ENCODE assay signal across 20 mouse cellular contexts in genomic region chr11:53655043-53655442, GRCm38 (mm10). TPM values are rescaled to one million over a fixed set of nuclear protein-coding genes. Genes with fewer than 3 reads are reported as not detected.
DNase-seq lines count a peak whose midpoint lies in the region; ATAC-seq and TF ChIP-seq lines count a peak whose summit lies in the region.
"Had no signal": no experiment of that assay in that cellular context is flagged by ENCODE, and none has a peak within 500 bp of the region (broad histone marks: within the 10 kb centered on the region; RNA-seq: fewer than 3 reads in every experiment).

No protein-coding gene starts in this region.

- peak overlapping the region; percentile 25 to 39; a peak in 1 of 4 replicates for H3K27ac ChIP-seq in heart, embryonic 14.5 days (replicated peaks in 1 of 2; ENCODE audit: control insufficient read depth in 1 of 2, insufficient read depth in 1 of 2, low read depth in 2 of 2, low read length in 2 of 2)
- peak overlapping the region; percentile 78 for H3K27ac ChIP-seq in liver, embryonic 12.5 days
- no peak overlapping the region for H3K27ac ChIP-seq in hindbrain, postnatal 0 days
- H3K27ac ChIP-seq: embryonic facial prominence, embryonic 13.5 days; forebrain, embryonic 13.5 days; midbrain, embryonic 13.5 days; neural tube, embryonic 12.5 days had no signal

- no peaks in the 10 kb centered on the region for H3K9me3 ChIP-seq in heart, embryonic 14.5 days (ENCODE audit: control insufficient read depth, low read length)
- no peaks in the 10 kb centered on the region for H3K9me3 ChIP-seq in liver, embryonic 12.5 days (replicated peaks)
- H3K9me3 ChIP-seq in hindbrain, postnatal 0 days (ENCODE audit: low read length): no peaks in the 10 kb centered on the region
- H3K9me3 ChIP-seq: embryonic facial prominence, embryonic 13.5 days; forebrain, embryonic 13.5 days; midbrain, embryonic 13.5 days; neural tube, embryonic 12.5 days had no signal

- no peak overlapping the region for H3K4me3 ChIP-seq in heart, embryonic 14.5 days (ENCODE audit: control insufficient read depth in 1 of 2, insufficient read depth in 1 of 2, low read depth in 1 of 2, low read length in 2 of 2)
- H3K4me3 ChIP-seq in liver, embryonic 12.5 days: no peak overlapping the region
- H3K4me3 ChIP-seq in hindbrain, postnatal 0 days (ENCODE audit: low read length): no peak overlapping the region
- H3K4me3 ChIP-seq: embryonic facial prominence, embryonic 13.5 days; forebrain, embryonic 13.5 days; midbrain, embryonic 13.5 days; neural tube, embryonic 12.5 days had no signal

- ATAC-seq in heart, embryonic 14.5 days (ENCODE audit: insufficient number of reproducible peaks, insufficient read depth, low FRiP score, low read depth): peak; percentile 76
- ATAC-seq in liver, embryonic 12.5 days: peak; percentile 86
- ATAC-seq in hindbrain, postnatal 0 days: no peak
- ATAC-seq: CD4-positive, CD25-positive, alpha-beta regulatory T cell, adult 4 months; forebrain, embryonic 13.5 days; lung, postnatal 0 days; midbrain, embryonic 13.5 days had no signal

- H3K9ac ChIP-seq in heart, embryonic 14.5 days (ENCODE audit: low read length): no peak overlapping the region
- no peak overlapping the region for H3K9ac ChIP-seq in liver, embryonic 12.5 days
- no peak overlapping the region for H3K9ac ChIP-seq in hindbrain, postnatal 0 days (replicated peaks; ENCODE audit: low read length)
- H3K9ac ChIP-seq: embryonic facial prominence, embryonic 13.5 days; forebrain, embryonic 13.5 days; midbrain, embryonic 13.5 days; neural tube, embryonic 12.5 days had no signal

- WGBS in heart, embryonic 14.5 days: 7% methylated on average over 5 of the region's 5 CpGs
- 13% methylated on average over 5 of the region's 5 CpGs for WGBS in liver, embryonic 12.5 days (ENCODE audit: insufficient replicate concordance)
- WGBS in hindbrain, postnatal 0 days: 91% methylated on average over 5 of the region's 5 CpGs

- TF ChIP-seq CTCF in hindbrain, postnatal 0 days (IDR thresholded peaks at IDR 0.05; ENCODE audit: low read depth): no peak

- H3K4me1 ChIP-seq in heart, embryonic 14.5 days (ENCODE audit: control insufficient read depth in 2 of 2, insufficient read depth in 2 of 2, low read length in 2 of 2): peaks cover 9 to 25% of the 10 kb centered on the region in 2 experiments
- peaks cover 53% of the 10 kb centered on the region for H3K4me1 ChIP-seq in liver, embryonic 12.5 days
- no peaks in the 10 kb centered on the region for H3K4me1 ChIP-seq in hindbrain, postnatal 0 days (ENCODE audit: insufficient read depth, low read length)
- H3K4me1 ChIP-seq: embryonic facial prominence, embryonic 13.5 days; forebrain, embryonic 13.5 days; midbrain, embryonic 13.5 days; neural tube, embryonic 12.5 days had no signal

- no peaks in the 10 kb centered on the region for H3K27me3 ChIP-seq in heart, embryonic 14.5 days (ENCODE audit: control insufficient read depth, insufficient read depth, low read length)
- H3K27me3 ChIP-seq in liver, embryonic 12.5 days (replicated peaks): no peaks in the 10 kb centered on the region
- no peaks in the 10 kb centered on the region for H3K27me3 ChIP-seq in hindbrain, postnatal 0 days (ENCODE audit: insufficient read depth, low read length)
- H3K27me3 ChIP-seq: embryonic facial prominence, embryonic 13.5 days; forebrain, embryonic 13.5 days; midbrain, embryonic 13.5 days; neural tube, embryonic 12.5 days had no signal

- H3K4me2 ChIP-seq in heart, embryonic 14.5 days (ENCODE audit: low read length): peak overlapping the region; percentile 7
- peak overlapping the region; percentile 35 for H3K4me2 ChIP-seq in liver, embryonic 12.5 days
- H3K4me2 ChIP-seq in hindbrain, postnatal 0 days (ENCODE audit: low read depth, low read length): no peak overlapping the region
- H3K4me2 ChIP-seq: embryonic facial prominence, embryonic 13.5 days; forebrain, embryonic 13.5 days; midbrain, embryonic 13.5 days; neural tube, embryonic 12.5 days had no signal

- peak; percentile 63 for DNase-seq in 3T3-L1 (ENCODE audit: low read depth, low spot score)
- peak; percentile 65 for DNase-seq in c-Kit-positive CD71-negative TER-119-negative erythroid progenitor cells, embryonic 14.5 days (ENCODE audit: low read depth)
- no peak for DNase-seq in kidney, postnatal 4 days
- no peak for DNase-seq in hindbrain, postnatal 0 days (ENCODE audit: low spot score)
- no peak for DNase-seq in left cerebral cortex, postnatal 10 days (ENCODE audit: extremely low spot score in 1 of 2, low spot score in 2 of 2)
- DNase-seq in layer of hippocampus, postnatal 25 days (ENCODE audit: extremely low spot score in 1 of 2, low spot score in 1 of 2): no peak
- DNase-seq: cerebellum, postnatal 14 days; kidney, adult 11 months; retina, postnatal 1 day had no signal

- intact Hi-C loops in left cerebral cortex, postnatal 10 days (cut with DNase I): no loop called here

- H3K36me3 ChIP-seq in heart, embryonic 14.5 days (ENCODE audit: control insufficient read depth, insufficient read depth, low read length): peaks cover 45% of the 10 kb centered on the region
- H3K36me3 ChIP-seq in liver, embryonic 12.5 days: peaks cover 54% of the 10 kb centered on the region
- H3K36me3 ChIP-seq in hindbrain, postnatal 0 days (ENCODE audit: insufficient read depth, low read length): peaks cover 19% of the 10 kb centered on the region

RNA-seq across cellular contexts. Expression of gene Il13, which starts 20.5 kb away (rescaled TPM):
- not detected in 2 replicates for polyA plus RNA-seq in heart, embryonic 14.5 days (2014; fragmentation: Nextera tagmentation; extraction: Ambion mirVana)
- not detected in 2 replicates for polyA plus RNA-seq in liver, embryonic 12.5 days (2016; fragmentation: Nextera tagmentation; extraction: Ambion mirVana)
- not detected in 2 replicates for total RNA-seq in hindbrain, postnatal 0 days (2014; rRNA removed)
- not detected in 2 replicates for polyA plus RNA-seq in hindbrain, postnatal 0 days (2015; fragmentation: Nextera tagmentation; extraction: Ambion mirVana)
- not detected for total RNA-seq in left cerebral cortex, postnatal 10 days (2021)
- total RNA-seq in layer of hippocampus, postnatal 25 days (2021): not detected
- total RNA-seq: gastrocnemius, postnatal 4 days; layer of hippocampus, adult 18-20 months; left cerebral cortex, postnatal 36 days had no signal
- polyA plus RNA-seq: CD4-positive, CD25-positive, alpha-beta regulatory T cell, adult 4 months; embryonic facial prominence, embryonic 13.5 days; forebrain, embryonic 13.5 days; lung, postnatal 0 days; midbrain, embryonic 13.5 days; neural tube, embryonic 12.5 days had no signal

RNA-seq across cellular contexts. Expression of gene Il4, which starts 36.6 kb away (rescaled TPM):
- 0.53 and 1.5 TPM in 2 replicates for polyA plus RNA-seq in heart, embryonic 14.5 days (2014; fragmentation: Nextera tagmentation; extraction: Ambion mirVana)
- polyA plus RNA-seq in liver, embryonic 12.5 days (2016; fragmentation: Nextera tagmentation; extraction: Ambion mirVana): 0.81 TPM in 2 replicates
- total RNA-seq in hindbrain, postnatal 0 days (2014; rRNA removed): not detected in 2 replicates
- 3.8 and 3.9 TPM in 2 replicates for polyA plus RNA-seq in hindbrain, postnatal 0 days (2015; fragmentation: Nextera tagmentation; extraction: Ambion mirVana)
- total RNA-seq in left cerebral cortex, postnatal 10 days (2021): not detected
- not detected for total RNA-seq in layer of hippocampus, postnatal 25 days (2021)
- total RNA-seq: layer of hippocampus, adult 18-20 months; left cerebral cortex, postnatal 36 days had no signal

RNA-seq across cellular contexts. Expression of gene Rad50, which starts 52.1 kb away (rescaled TPM):
- polyA plus RNA-seq in heart, embryonic 14.5 days (2014; fragmentation: Nextera tagmentation; extraction: Ambion mirVana): 18.2 and 19.7 TPM in 2 replicates
- 25.6 TPM in 2 replicates for polyA plus RNA-seq in liver, embryonic 12.5 days (2016; fragmentation: Nextera tagmentation; extraction: Ambion mirVana)
- 4.1 and 4.2 TPM in 2 replicates for total RNA-seq in hindbrain, postnatal 0 days (2014; rRNA removed)
- 11.7 and 12.8 TPM in 2 replicates for polyA plus RNA-seq in hindbrain, postnatal 0 days (2015; fragmentation: Nextera tagmentation; extraction: Ambion mirVana)
- 1 to 10 TPM; 9.4 to 9.7 TPM for total RNA-seq in left cerebral cortex, postnatal 10 days (2021)
- 10 to 100 TPM; 10.7 to 13.0 TPM for total RNA-seq in layer of hippocampus, postnatal 25 days (2021)

Comparison
In these comparisons a context has a peak if more than half of its experiments do, and no peak if none do; other contexts are left out.
1. DNase-seq: peak in 3T3-L1 (single experiment) and c-Kit-positive CD71-negative TER-119-negative erythroid progenitor cells, embryonic 14.5 days (single experiment); none in kidney, postnatal 4 days (0 of 2), hindbrain, postnatal 0 days (single experiment), left cerebral cortex, postnatal 10 days (0 of 2) and layer of hippocampus, postnatal 25 days (0 of 2).